Mouse (Mus musculus) telencephalon, adult 2 months (tissue): ENCODE data around the gene Thrap3.
"Not testable (repeated sequence)": the region's sequence is repeated elsewhere in the genome, so short reads cannot be mapped to it uniquely, and the experiment has no call there.

Source experiments
- DNase-seq: peaks from one replicate; pipeline ENCODE4 v3.0.0-alpha.2; 2011; ENCODE audit warnings: low read depth, low spot score

Gene Thrap3

GRCm38 (mm10) chr4:126219540-126219939 is 17.0 kb upstream of the Thrap3 start:
- DNase-seq, result not testable (repeated sequence)

GRCm38 (mm10) chr4:126217771-126218170 is 15.2 kb upstream of the Thrap3 start:
- no peak for DNase-seq

- DNase-seq, result no peak
Observed at GRCm38 (mm10) chr4:126207081-126207480, 4.5 kb upstream of the Thrap3 start.

GRCm38 (mm10) chr4:126205386-126205785 is 2.8 kb upstream of the Thrap3 start:
- no peak for DNase-seq

- DNase-seq, result no peak
Observed at GRCm38 (mm10) chr4:126204661-126205230, 2.2 kb upstream of the Thrap3 start.

- no peak for DNase-seq
Observed at GRCm38 (mm10) chr4:126204016-126204415, 1.5 kb upstream of the Thrap3 start.

- DNase-seq, result no peak
Observed at GRCm38 (mm10) chr4:126203336-126203895, 856 bp upstream of the Thrap3 start.

GRCm38 (mm10) chr4:126201514-126202302 is 852 bp downstream of the Thrap3 start:
- peak; percentile 13 for DNase-seq

- DNase-seq, result no peak
Observed at GRCm38 (mm10) chr4:126200656-126201055, 1.9 kb downstream of the Thrap3 start.

GRCm38 (mm10) chr4:126200036-126200435 is 2.5 kb downstream of the Thrap3 start:
- DNase-seq, result no peak

GRCm38 (mm10) chr4:126199556-126199955 is 3.0 kb downstream of the Thrap3 start:
- no peak for DNase-seq

- no peak for DNase-seq
Observed at GRCm38 (mm10) chr4:126197485-126197884, 5.1 kb downstream of the Thrap3 start.

GRCm38 (mm10) chr4:126194916-126195315 is 7.6 kb downstream of the Thrap3 start:
- DNase-seq, result no peak

- DNase-seq, result no peak
Observed at GRCm38 (mm10) chr4:126194216-126194615, 8.3 kb downstream of the Thrap3 start.

GRCm38 (mm10) chr4:126190636-126191035 is 11.9 kb downstream of the Thrap3 start:
- DNase-seq, result no peak

GRCm38 (mm10) chr4:126187096-126187495 is 15.5 kb downstream of the Thrap3 start:
- no peak for DNase-seq

- DNase-seq, result no peak
Observed at GRCm38 (mm10) chr4:126183034-126183433, 19.5 kb downstream of the Thrap3 start.

GRCm38 (mm10) chr4:126181170-126181957 is 21.2 kb downstream of the Thrap3 start:
- peak; percentile 29 for DNase-seq

GRCm38 (mm10) chr4:126175980-126176379 is 26.6 kb downstream of the Thrap3 start:
- not testable (repeated sequence) for DNase-seq

GRCm38 (mm10) chr4:126173800-126174199 is 28.8 kb downstream of the Thrap3 start:
- no peak for DNase-seq

GRCm38 (mm10) chr4:126170737-126171136 is 31.8 kb downstream of the Thrap3 start:
- DNase-seq, result not testable (repeated sequence)

- DNase-seq, result no peak
Observed at GRCm38 (mm10) chr4:126168851-126169250, 33.7 kb downstream of the Thrap3 start.
